Mouse (Mus musculus) heart, embryonic 13.5 days (tissue): ENCODE results near the gene Acads. TPM values are rescaled to one million over a fixed set of nuclear protein-coding genes. Genes with fewer than 3 reads are reported as not detected.
A peak's percentile ranks its signal among the peaks of the same experiment; 100 is the strongest.
"Not testable (repeated sequence)": the region's sequence is repeated elsewhere in the genome, so short reads cannot be mapped to it uniquely, and the experiment has no call there.

Experiments
- ATAC-seq: fragments of 200-750 bp; cut with Nextera tagmentation; 2 replicates; pipeline ENCODE4 v1.8.0; 2017; ENCODE audit warnings: moderate TSS enrichment; ENCODE audit not compliant: insufficient number of reproducible peaks, low FRiP score, low TSS enrichment; ENCODE audit errors: extremely low read depth
- H3K27ac ChIP-seq: fragments of 300-500 bp; sonication (generic); replicated peaks from 2 replicates; pipeline ENCODE4 v1.5.1; 2015; ENCODE audit warnings: moderate library complexity, mild to moderate bottlenecking, inconsistent platforms
- H3K27me3 ChIP-seq: fragments of 300-500 bp; sonication (generic); replicated peaks from 2 replicates; pipeline ENCODE4 v1.6.1; 2015; ENCODE audit warnings: mild to moderate bottlenecking, inconsistent platforms
- H3K36me3 ChIP-seq: fragments of 300-500 bp; sonication (generic); 2 replicates; pipeline ENCODE4 v1.6.1; 2015; ENCODE audit warnings: mild to moderate bottlenecking, inconsistent platforms
- H3K4me1 ChIP-seq: fragments of 300-500 bp; sonication (generic); 2 replicates; pipeline ENCODE4 v1.6.1; 2015; ENCODE audit warnings: inconsistent platforms
- H3K4me2 ChIP-seq: fragments of 300-500 bp; sonication (generic); 2 replicates; pipeline ENCODE4 v1.6.1; 2015; ENCODE audit warnings: inconsistent platforms, mild to moderate bottlenecking, moderate library complexity
- H3K4me3 ChIP-seq: fragments of 300-500 bp; sonication (generic); 2 replicates; pipeline ENCODE4 v1.5.1; 2015; ENCODE audit warnings: moderate library complexity, mild to moderate bottlenecking, inconsistent platforms
- H3K9ac ChIP-seq: fragments of 300-500 bp; sonication (generic); 2 replicates; pipeline ENCODE4 v1.6.1; 2015; ENCODE audit warnings: inconsistent platforms, mild to moderate bottlenecking, moderate library complexity
- H3K9me3 ChIP-seq: fragments of 300-500 bp; sonication (generic); 2 replicates; pipeline ENCODE4 v1.6.1; 2016; ENCODE audit warnings: inconsistent platforms
- WGBS: fragments of 180-500 bp; shearing (Covaris S2); methylation state at CpG from one replicate; pipeline ENCODE4 v1.1.7; 2015; ENCODE audit warnings: mixed read lengths; 5-methylcytosine and 5-hydroxymethylcytosine counted together
- polyA plus RNA-seq: library from polyadenylated mRNA; unstranded; fragments of >200 nt; fragmentation: Nextera tagmentation; extraction: Ambion mirVana; gene quantifications from 2 replicates; pipeline ENCODE4 v1.2.1, GENCODE M21; 2015

The Acads gene
- polyA plus RNA-seq, 1 experiment from 2014 or later = 103 TPM

GRCm38 (mm10) chr5:115089592-115090268, 29.4 kb downstream of the Acads start:
- Histone ChIP-seq H3K36me3 (peaks cover 92% of the 10 kb centered on the region), H3K27me3 (no peaks in the 10 kb centered on the region), H3K27ac (no peak overlapping the region), H3K4me1 (peaks cover 16% of the 10 kb centered on the region), H3K9ac (no peak overlapping the region), H3K4me3 (no peak overlapping the region), H3K4me2 (no peak overlapping the region), H3K9me3 (no peaks in the 10 kb centered on the region)
- ATAC-seq = no peak
- WGBS = 91% methylated on average over 5 of the region's 5 CpGs

- 93% methylated on average over 2 of the region's 2 CpGs for WGBS
- Histone ChIP-seq H3K27ac (no peak overlapping the region), H3K4me2 (no peak overlapping the region), H3K4me3 (no peak overlapping the region), H3K9ac (no peak overlapping the region), H3K9me3 (no peaks in the 10 kb centered on the region), H3K4me1 (no peaks in the 10 kb centered on the region), H3K36me3 (peaks cover 98% of the 10 kb centered on the region), H3K27me3 (no peaks in the 10 kb centered on the region)
- no peak for ATAC-seq
Measured at GRCm38 (mm10) chr5:115085675-115086074, 33.5 kb downstream of the Acads start.

GRCm38 (mm10) chr5:115083492-115083891, 35.7 kb downstream of the Acads start:
- Histone ChIP-seq H3K9ac (no peak overlapping the region), H3K4me2 (no peak overlapping the region), H3K4me3 (no peak overlapping the region), H3K27ac (no peak overlapping the region), H3K27me3 (no peaks in the 10 kb centered on the region), H3K9me3 (no peaks in the 10 kb centered on the region), H3K4me1 (no peaks in the 10 kb centered on the region), H3K36me3 (peaks cover 80% of the 10 kb centered on the region)
- no peak for ATAC-seq
- WGBS = 74% methylated on average over 6 of the region's 6 CpGs

- Histone ChIP-seq H3K4me2 (no peak overlapping the region), H3K4me1 (no peaks in the 10 kb centered on the region), H3K9ac (no peak overlapping the region), H3K27me3 (no peaks in the 10 kb centered on the region), H3K27ac (no peak overlapping the region), H3K9me3 (no peaks in the 10 kb centered on the region), H3K4me3 (no peak overlapping the region), H3K36me3 (peaks cover 61% of the 10 kb centered on the region)
- no peak for ATAC-seq
- 84% methylated on average over 5 of the region's 5 CpGs for WGBS
Measured at GRCm38 (mm10) chr5:115081636-115082035, 37.5 kb downstream of the Acads start.

GRCm38 (mm10) chr5:115076144-115076901, 42.8 kb downstream of the Acads start:
- no peaks in the 10 kb centered on the region for H3K27me3 ChIP-seq
- 50% methylated on average over 5 of the region's 5 CpGs for WGBS
- ATAC-seq = no peak

GRCm38 (mm10) chr5:115074749-115075148, 44.4 kb downstream of the Acads start:
- no peak for ATAC-seq

More at GRCm38 (mm10) chr5:115076144-115076901, 42.8 kb downstream of the Acads start:
- Histone ChIP-seq H3K4me3 (no peak overlapping the region), H3K9ac (no peak overlapping the region), H3K4me1 (peaks cover 28% of the 10 kb centered on the region), H3K4me2 (no peak overlapping the region), H3K9me3 (no peaks in the 10 kb centered on the region), H3K36me3 (peaks cover 28% of the 10 kb centered on the region), H3K27ac (no peak overlapping the region)

GRCm38 (mm10) chr5:115073306-115073705, 45.8 kb downstream of the Acads start:
- ATAC-seq, H3K9me3 ChIP-seq, H3K27me3 ChIP-seq, H3K4me3 ChIP-seq, H3K27ac ChIP-seq, H3K9ac ChIP-seq: not testable (repeated sequence)
- peaks cover 19% of the 10 kb centered on the region for H3K36me3 ChIP-seq
- peak overlapping the region; percentile 21; the same call in 1 of the 2 replicates for H3K4me2 ChIP-seq
- 76% methylated on average over 8 of the region's 8 CpGs for WGBS
- peaks cover 55% of the 10 kb centered on the region for H3K4me1 ChIP-seq

More at GRCm38 (mm10) chr5:115074749-115075148, 44.4 kb downstream of the Acads start:
- no peaks in the 10 kb centered on the region for H3K27me3 ChIP-seq
- H3K4me3 ChIP-seq = no peak overlapping the region
- no peaks in the 10 kb centered on the region for H3K9me3 ChIP-seq
- H3K9ac ChIP-seq = no peak overlapping the region
- H3K27ac ChIP-seq = no peak overlapping the region
- H3K4me2 ChIP-seq = no peak overlapping the region
- H3K36me3 ChIP-seq = peaks cover 19% of the 10 kb centered on the region
- H3K4me1 ChIP-seq = peaks cover 40% of the 10 kb centered on the region
- 64% methylated on average over 4 of the region's 4 CpGs for WGBS

- Histone ChIP-seq H3K4me2 (peak overlapping the region; percentile 21; the same call in 1 of the 2 replicates), H3K4me3 (no peak overlapping the region), H3K9ac (no peak overlapping the region), H3K4me1 (peaks cover 66% of the 10 kb centered on the region), H3K36me3 (peaks cover 19% of the 10 kb centered on the region), H3K27ac (peak overlapping the region; percentile 29), H3K9me3 (no peaks in the 10 kb centered on the region), H3K27me3 (no peaks in the 10 kb centered on the region)
- ATAC-seq = no peak
- WGBS = 85% methylated on average over 7 of the region's 7 CpGs
Measured at GRCm38 (mm10) chr5:115072143-115072542, 47.0 kb downstream of the Acads start.

- Histone ChIP-seq H3K27ac (peak overlapping the region; percentile 29), H3K9me3 (no peaks in the 10 kb centered on the region), H3K9ac (no peak overlapping the region), H3K27me3 (no peaks in the 10 kb centered on the region), H3K4me2 (peak overlapping the region; percentile 25; the same call in 1 of the 2 replicates), H3K4me3 (no peak overlapping the region), H3K4me1 (peaks cover 73% of the 10 kb centered on the region), H3K36me3 (peaks cover 19% of the 10 kb centered on the region)
- ATAC-seq = no peak
- WGBS = 61% methylated on average over 11 of the region's 11 CpGs
Measured at GRCm38 (mm10) chr5:115071096-115071901, 47.8 kb downstream of the Acads start.

GRCm38 (mm10) chr5:115070457-115070856, 48.7 kb downstream of the Acads start:
- 86% methylated on average over 2 of the region's 2 CpGs for WGBS
- no peak overlapping the region for H3K4me3 ChIP-seq
- no peak overlapping the region for H3K9ac ChIP-seq
- ATAC-seq = no peak
- peaks cover 11% of the 10 kb centered on the region for H3K36me3 ChIP-seq
- H3K27ac ChIP-seq = no peak overlapping the region
- H3K9me3 ChIP-seq = no peaks in the 10 kb centered on the region
- H3K4me2 ChIP-seq = no peak overlapping the region
- H3K27me3 ChIP-seq = no peaks in the 10 kb centered on the region
- H3K4me1 ChIP-seq = peaks cover 75% of the 10 kb centered on the region

- Histone ChIP-seq H3K36me3 (peaks cover 2% of the 10 kb centered on the region), H3K27me3 (no peaks in the 10 kb centered on the region), H3K27ac (no peak overlapping the region), H3K4me3 (no peak overlapping the region), H3K9me3 (no peaks in the 10 kb centered on the region), H3K9ac (no peak overlapping the region), H3K4me1 (peaks cover 84% of the 10 kb centered on the region), H3K4me2 (peak overlapping the region; percentile 21; the same call in 1 of the 2 replicates)
- WGBS = 84% methylated on average over 3 of the region's 3 CpGs
- ATAC-seq = no peak
Measured at GRCm38 (mm10) chr5:115069611-115070010, 49.5 kb downstream of the Acads start.
